Mouse (Mus musculus): Measurements from ENCODE around the gene Prkca.
"Not testable (repeated sequence)": the region's sequence is repeated elsewhere in the genome, so short reads cannot be mapped to it uniquely, and the experiment has no call there.

Prkca gene

GRCm38 (mm10) chr11:108094796-108095195 lies 248.9 kb downstream of the Prkca start:
- no peak for DNase-seq

- no peak for DNase-seq
These were observed 250.5 kb downstream of the Prkca start for GRCm38 (mm10) chr11:108093248-108093647.

- no peak for DNase-seq
These were observed 252.5 kb downstream of the Prkca start for GRCm38 (mm10) chr11:108091238-108091637.

- DNase-seq, result no peak
These were observed 253.0 kb downstream of the Prkca start for GRCm38 (mm10) chr11:108090706-108091105.

- DNase-seq, result no peak
These were observed 255.7 kb downstream of the Prkca start for GRCm38 (mm10) chr11:108088063-108088462.

GRCm38 (mm10) chr11:108087105-108087700 lies 256.5 kb downstream of the Prkca start:
- DNase-seq, result not testable (repeated sequence)

- no peak for DNase-seq
These were observed 261.1 kb downstream of the Prkca start for GRCm38 (mm10) chr11:108082673-108083072.

- DNase-seq, result no peak
These were observed 263.6 kb downstream of the Prkca start for GRCm38 (mm10) chr11:108079946-108080650.

- no peak for DNase-seq
These were observed 264.3 kb downstream of the Prkca start for GRCm38 (mm10) chr11:108079454-108079853.

GRCm38 (mm10) chr11:108077514-108077913 lies 266.2 kb downstream of the Prkca start:
- DNase-seq, result no peak

GRCm38 (mm10) chr11:108072606-108073243 lies 271.0 kb downstream of the Prkca start:
- no peak for DNase-seq

- no peak for DNase-seq
These were observed 272.5 kb downstream of the Prkca start for GRCm38 (mm10) chr11:108071230-108071629.

- DNase-seq, result no peak
These were observed 273.7 kb downstream of the Prkca start for GRCm38 (mm10) chr11:108070038-108070437.

GRCm38 (mm10) chr11:108068430-108068829 lies 275.3 kb downstream of the Prkca start:
- no peak for DNase-seq

- no peak for DNase-seq
These were observed 276.6 kb downstream of the Prkca start for GRCm38 (mm10) chr11:108067161-108067560.

GRCm38 (mm10) chr11:108064401-108064800 lies 279.3 kb downstream of the Prkca start:
- no peak for DNase-seq

- no peak for DNase-seq
These were observed 280.6 kb downstream of the Prkca start for GRCm38 (mm10) chr11:108063096-108063495.

- no peak for DNase-seq
These were observed 281.9 kb downstream of the Prkca start for GRCm38 (mm10) chr11:108061571-108062479.

GRCm38 (mm10) chr11:108057138-108057537 lies 286.6 kb downstream of the Prkca start:
- no peak for DNase-seq

- DNase-seq, result no peak
These were observed 289.1 kb downstream of the Prkca start for GRCm38 (mm10) chr11:108054647-108055046.

- DNase-seq, result no peak
These were observed 290.0 kb downstream of the Prkca start for GRCm38 (mm10) chr11:108053746-108054145.

- no peak for DNase-seq
These were observed 302.1 kb downstream of the Prkca start for GRCm38 (mm10) chr11:108041669-108042068.

- DNase-seq, result no peak
These were observed 302.9 kb downstream of the Prkca start for GRCm38 (mm10) chr11:108040823-108041222.

All from liver (tissue).